Mouse (Mus musculus): Measurements from ENCODE around the gene Ggn.

GRCm38 (mm10) chr7:29158264-29158663, 11.7 kb upstream of the Ggn start:
- TF ChIP-seq TAL1 (conservative IDR thresholded peaks at IDR 0.05; ENCODE audit: low read depth, low read length) (no peak), CTCF (IDR thresholded peaks at IDR 0.05; ENCODE audit: low read depth, low read length) (no peak)

All from G1E (cell line).